Mouse (Mus musculus): ENCODE data around the gene Ssh3.
"Not testable (repeated sequence)": the region's sequence is repeated elsewhere in the genome, so short reads cannot be mapped to it uniquely, and the experiment has no call there.

Gene Ssh3

GRCm38 (mm10) chr19:4296611-4297010, 27.6 kb upstream of the Ssh3 start:
- DNase-seq (ENCODE audit: low read depth, low spot score) = no peak

- no peak for DNase-seq (ENCODE audit: low read depth, low spot score)
Measured at GRCm38 (mm10) chr19:4295391-4295790, 26.4 kb upstream of the Ssh3 start.

GRCm38 (mm10) chr19:4294381-4295097, 25.6 kb upstream of the Ssh3 start:
- no peak for DNase-seq (ENCODE audit: low read depth, low spot score)

DNA sequence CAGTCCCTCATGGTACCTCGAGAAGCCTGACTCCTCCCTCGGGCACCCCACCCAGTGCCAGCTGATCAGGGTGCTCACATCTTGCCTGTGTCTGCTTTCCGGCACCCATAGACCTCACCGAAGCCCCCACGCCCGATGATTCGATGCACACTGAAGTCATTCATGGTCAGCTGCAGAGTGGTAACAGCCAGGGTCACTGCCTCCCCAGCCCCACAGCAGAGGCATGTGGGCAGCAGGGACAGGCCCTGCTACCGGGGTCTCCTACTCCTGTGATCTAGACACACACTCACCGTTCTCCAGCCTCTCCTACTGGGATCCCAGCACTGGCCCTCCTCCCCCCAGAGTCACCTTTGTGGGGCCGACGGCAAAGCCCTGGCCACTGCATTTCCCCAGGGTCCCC, 22.2 kb upstream of the Ssh3 start:
- no peak for DNase-seq (ENCODE audit: low read depth, low spot score)

GRCm38 (mm10) chr19:4290749-4291148, 21.8 kb upstream of the Ssh3 start:
- DNase-seq (ENCODE audit: low read depth, low spot score) = no peak

DNA sequence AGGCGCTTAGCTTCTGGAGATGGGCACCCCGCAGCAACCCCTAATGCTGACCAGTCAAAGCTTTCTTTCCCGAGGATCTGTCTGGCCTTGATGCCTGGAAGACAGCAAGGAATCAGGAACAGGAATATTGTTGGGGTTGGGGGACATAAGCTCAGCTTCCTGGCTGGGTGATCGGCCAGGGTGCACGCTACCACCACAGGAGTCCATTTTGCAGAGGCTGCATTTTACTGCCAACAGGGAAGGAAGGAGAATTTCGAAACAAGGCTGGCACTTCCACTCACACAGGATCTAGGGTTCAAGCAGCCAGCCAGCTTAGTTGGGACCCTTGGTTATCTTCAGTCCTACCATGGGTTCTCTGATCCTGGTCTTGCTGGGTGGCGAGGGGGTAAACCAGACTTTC, 14.7 kb upstream of the Ssh3 start:
- no peak for DNase-seq (ENCODE audit: low read depth, low spot score)

DNA sequence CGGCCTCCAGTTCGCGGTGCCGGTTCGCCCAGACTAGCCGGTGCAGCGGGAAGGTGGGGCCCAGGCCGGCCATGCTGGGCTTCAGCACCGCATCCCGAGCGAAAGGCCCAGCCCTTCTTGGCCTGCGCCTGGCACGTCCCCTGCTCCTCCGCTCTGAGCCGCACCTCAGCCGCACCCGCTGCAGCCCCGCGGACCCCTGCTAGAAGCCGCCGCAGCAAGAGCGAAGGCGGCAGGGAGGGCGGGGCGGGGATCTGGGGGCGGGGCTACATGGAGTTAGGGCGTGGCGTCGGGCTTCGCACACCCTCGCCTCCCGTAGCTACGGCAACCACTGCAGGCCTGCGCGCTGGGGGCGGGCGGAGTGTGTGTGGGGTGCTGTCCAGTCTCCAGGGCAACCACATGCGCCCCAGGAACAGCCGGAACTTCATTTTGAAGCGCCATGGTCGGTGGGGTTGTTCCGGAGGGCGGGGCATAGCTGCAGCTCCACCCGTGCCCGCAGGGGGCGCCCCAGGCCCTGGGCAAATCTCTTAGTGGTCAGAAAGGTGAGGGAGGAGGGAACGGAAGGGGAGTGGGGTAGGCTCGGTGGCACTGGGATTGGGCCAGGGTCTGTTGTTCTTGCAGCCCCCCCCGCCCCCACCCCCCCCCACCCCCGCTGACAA, 14.0 kb upstream of the Ssh3 start, which contains the start of gene Ankrd13d:
Gene Ankrd13d (minus strand): TSS at position 240 of the 656 bp plus-strand sequence.
- DNase-seq (ENCODE audit: low read depth, low spot score) = peak; percentile 90

DNA sequence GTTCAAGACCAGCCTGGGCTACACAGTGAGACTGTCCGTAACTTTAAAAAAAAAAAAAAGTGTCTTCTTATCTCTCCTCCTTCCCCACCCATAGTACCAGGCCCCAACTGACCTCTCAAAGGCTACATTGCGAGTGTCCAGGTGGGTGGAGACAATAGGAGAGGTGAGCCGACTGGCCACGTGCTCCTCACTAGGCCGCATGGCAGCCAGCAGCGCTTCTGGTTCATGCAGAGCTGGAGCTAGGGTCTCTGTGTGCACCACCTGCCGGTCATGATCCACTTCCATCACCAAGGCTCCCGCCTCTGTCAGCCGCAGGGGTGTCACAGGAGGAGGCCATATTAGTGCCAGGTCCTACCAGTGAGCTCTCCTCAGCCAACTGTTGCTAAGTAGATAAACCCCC, 11.4 kb upstream of the Ssh3 start:
- no peak for DNase-seq (ENCODE audit: low read depth, low spot score)

DNA sequence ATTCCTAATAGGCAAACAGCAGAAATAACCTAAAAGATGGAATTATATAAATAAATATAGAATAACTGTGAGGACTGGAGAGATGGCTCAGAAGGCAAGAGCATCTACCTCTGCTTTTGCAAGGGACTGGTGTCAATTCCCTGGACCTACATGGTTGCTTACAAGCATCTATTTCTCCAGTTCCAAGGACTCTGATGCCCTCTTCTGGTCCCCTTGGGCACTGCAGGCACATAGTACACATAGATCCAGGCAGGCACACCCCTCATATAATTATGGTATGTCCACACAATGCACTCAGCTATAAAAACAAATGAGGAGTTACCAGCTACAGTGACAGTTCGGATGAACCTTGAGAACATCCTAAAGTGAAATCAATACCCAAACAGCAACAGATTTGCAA, 10.5 kb upstream of the Ssh3 start:
- no peak for DNase-seq (ENCODE audit: low read depth, low spot score)

DNA sequence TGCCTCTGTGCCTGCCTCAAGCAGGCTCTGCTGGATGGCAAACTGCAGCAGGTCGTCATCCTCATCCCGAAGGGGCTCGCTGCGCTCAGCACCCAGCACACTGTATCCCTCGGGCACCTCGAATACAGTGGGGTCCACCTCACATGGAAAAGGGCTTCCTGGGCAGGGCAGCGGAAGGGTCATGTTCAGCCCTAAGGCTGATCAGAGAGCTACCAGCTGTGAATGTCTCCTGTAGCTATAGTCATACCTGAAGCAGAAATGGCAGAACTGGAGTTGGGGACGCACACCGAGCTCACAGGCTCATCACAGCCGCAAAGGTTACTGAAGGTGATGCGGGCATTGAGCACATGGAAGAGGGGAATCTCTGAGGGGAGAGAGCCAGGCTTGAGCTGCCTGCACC, 2.0 kb upstream of the Ssh3 start:
- DNase-seq (ENCODE audit: low read depth, low spot score) = no peak

- DNase-seq (ENCODE audit: low read depth, low spot score) = no peak
Measured at GRCm38 (mm10) chr19:4270187-4270586, 1.2 kb upstream of the Ssh3 start.

GRCm38 (mm10) chr19:4265956-4266355, 3.0 kb downstream of the Ssh3 start:
- DNase-seq (ENCODE audit: low read depth, low spot score) = no peak

DNA sequence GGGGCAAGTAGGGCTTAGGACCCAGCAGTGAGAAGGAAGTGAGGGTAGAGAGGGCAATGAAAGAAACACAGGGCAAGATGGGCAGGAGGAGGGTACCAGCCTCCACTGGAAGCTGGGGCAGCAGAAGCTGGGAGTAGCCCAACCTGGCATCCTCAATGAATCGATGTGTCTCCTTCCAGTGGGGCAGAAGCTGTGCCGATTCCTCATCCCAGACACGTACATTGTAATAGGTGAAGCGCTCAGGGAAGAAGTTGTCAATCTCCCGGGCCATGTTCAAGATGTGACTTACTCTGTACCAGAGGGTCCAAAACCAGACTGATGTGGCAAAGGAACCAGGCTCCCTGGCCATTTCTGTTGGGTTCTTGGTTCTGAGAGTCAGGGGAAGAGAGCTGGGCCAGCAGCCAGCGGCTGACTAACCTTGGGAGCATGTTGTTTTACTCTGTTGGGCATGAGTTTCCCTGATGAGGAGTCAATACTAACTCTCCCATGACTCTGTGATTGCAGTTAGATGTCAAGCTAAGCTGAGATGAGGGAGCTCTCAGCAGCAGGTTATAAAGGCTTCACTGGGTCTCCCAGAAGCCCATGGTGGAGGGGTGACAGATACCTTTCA, 4.7 kb downstream of the Ssh3 start:
- no peak for DNase-seq (ENCODE audit: low read depth, low spot score)

DNA sequence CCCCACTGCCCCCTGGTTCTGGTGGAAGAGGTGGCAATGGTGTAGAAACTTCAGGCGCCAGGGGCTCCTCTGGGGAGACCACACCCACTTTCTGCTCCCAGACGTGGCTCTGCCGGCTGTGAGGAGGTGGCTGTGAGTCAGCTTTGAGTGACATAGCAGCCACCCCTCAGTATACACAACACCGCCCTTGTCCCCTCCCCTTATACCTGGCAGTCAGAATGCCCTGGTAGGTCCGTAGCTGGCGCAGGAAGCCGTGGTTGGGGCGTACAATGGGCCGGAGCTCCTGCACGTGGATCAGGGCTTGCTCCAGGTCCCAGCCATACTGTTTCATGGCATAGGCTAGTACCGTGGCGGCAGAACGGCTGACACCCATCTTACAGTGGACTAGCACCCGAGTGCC, 5.3 kb downstream of the Ssh3 start:
- DNase-seq (ENCODE audit: low read depth, low spot score) = no peak

- no peak for DNase-seq (ENCODE audit: low read depth, low spot score)
Measured at GRCm38 (mm10) chr19:4262756-4263155, 6.2 kb downstream of the Ssh3 start.

- no peak for DNase-seq (ENCODE audit: low read depth, low spot score)
Measured at GRCm38 (mm10) chr19:4261038-4261698, 7.8 kb downstream of the Ssh3 start.

GRCm38 (mm10) chr19:4257897-4258252, 11.1 kb downstream of the Ssh3 start:
- DNase-seq (ENCODE audit: low read depth, low spot score) = no peak

- peak; percentile 91 for DNase-seq (ENCODE audit: low read depth, low spot score)
Measured at GRCm38 (mm10) chr19:4257216-4257896, 11.6 kb downstream of the Ssh3 start.

DNA sequence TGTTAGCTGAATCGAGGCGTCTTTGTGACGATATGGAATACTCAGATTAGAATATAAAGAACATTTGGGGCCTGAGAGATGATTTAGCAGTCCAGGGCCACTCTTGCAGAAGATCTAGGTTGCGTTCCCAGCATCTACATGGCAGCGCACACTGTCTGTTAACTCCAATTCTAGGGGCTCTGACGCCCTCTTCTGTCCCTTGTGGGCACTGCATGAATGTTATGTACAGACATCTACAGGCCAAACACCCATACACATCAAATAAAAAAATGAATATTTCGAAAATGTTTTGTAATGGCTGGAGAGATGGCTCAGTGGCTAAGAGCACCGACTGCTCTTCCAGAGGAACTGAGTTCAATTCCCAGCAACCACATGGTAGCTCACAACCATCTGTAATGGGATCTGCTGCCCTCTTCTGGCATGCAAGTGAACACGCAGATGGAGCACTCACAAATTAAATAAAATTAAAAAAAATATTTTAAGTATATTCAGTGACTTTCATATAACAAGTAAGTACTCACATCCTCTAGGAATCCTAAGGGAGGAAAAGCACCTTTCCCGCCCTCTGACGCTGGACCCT, 13.3 kb downstream of the Ssh3 start:
- DNase-seq (ENCODE audit: low read depth, low spot score) = no peak

DNA sequence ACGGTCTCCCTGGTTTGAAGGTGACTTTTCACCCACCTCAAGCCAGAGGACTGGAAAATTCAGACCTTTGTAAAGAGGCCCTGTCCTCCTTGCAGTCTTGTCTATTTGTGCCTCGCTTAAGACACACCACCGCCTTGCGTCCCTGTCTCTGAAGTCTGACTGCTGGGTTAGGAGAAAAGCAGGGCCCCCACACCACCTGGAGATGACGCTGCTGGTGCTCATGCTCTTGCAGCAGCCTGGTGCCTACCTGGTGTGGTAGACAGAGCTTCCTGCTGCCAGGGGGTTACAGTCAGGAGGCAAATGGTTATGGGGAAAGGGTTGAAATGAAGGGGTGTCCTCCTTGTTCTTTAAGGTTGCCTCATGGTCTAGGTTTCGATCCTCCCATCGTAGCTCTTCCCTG, 14.8 kb downstream of the Ssh3 start:
- DNase-seq (ENCODE audit: low read depth, low spot score) = no peak

DNA sequence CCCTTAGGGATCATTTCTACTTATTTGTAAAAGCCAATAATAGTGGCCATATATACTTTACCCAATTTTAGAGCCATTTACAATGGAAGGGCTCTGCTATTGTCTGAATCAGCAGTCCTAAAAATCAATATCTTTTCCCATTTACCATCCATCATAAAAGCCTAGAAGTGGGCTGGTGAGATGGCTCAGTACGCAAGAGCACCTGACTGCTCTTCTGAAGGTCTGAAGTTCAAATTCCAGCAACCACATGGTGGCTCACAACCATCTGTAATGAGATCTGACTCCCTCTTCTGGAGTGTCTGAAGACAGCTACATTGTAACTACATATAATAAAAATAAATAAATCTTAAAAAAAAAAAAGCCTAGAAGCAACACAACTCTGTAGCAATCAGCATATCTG, 20.3 kb downstream of the Ssh3 start:
- not testable (repeated sequence) for DNase-seq (ENCODE audit: low read depth, low spot score)

GRCm38 (mm10) chr19:4247010-4247409, 22.0 kb downstream of the Ssh3 start:
- DNase-seq (ENCODE audit: low read depth, low spot score) = no peak

Data from telencephalon, adult 2 months (tissue).